Mouse (Mus musculus): ENCODE data around the gene Pdzk1.

- TF ChIP-seq CTCF (conservative IDR thresholded peaks at IDR 0.05; ENCODE audit: insufficient read depth, insufficient read length, low read depth, low read length) (no peak), POLR2A (IDR thresholded peaks at IDR 0.05; ENCODE audit: low read depth, low read length) (no peak)
Observed at GRCm38 (mm10) chr3:96854376-96854775, 25.3 kb downstream of the Pdzk1 start.

Measured in kidney, adult 2 months (tissue).